Mouse (Mus musculus) layer of hippocampus, adult 2 months (tissue): ENCODE data around the gene Klhdc7a. TPM values are rescaled to one million over a fixed set of nuclear protein-coding genes. Genes with fewer than 3 reads are reported as not detected.

Experiments
- DNase-seq, 2 experiments: peaks; one replicate each; pipeline ENCODE4 v3.0.0; 2022; ENCODE audit warnings: low spot score in 2 of 2
- H3K27ac ChIP-seq: fragments of 200-600 bp; 2 replicates; pipeline ENCODE4 v1.8.1; 2022
- H3K4me3 ChIP-seq: fragments of 200-600 bp; 2 replicates; pipeline ENCODE4 v1.8.1; 2022; ENCODE audit warnings: mild to moderate bottlenecking
- CTCF ChIP-seq: fragments of 200-600 bp; conservative IDR thresholded peaks from 2 replicates; pipeline ENCODE4 v1.8.1; 2022; ENCODE audit warnings: antibody characterized with exemption, mild to moderate bottlenecking, moderate library complexity
- long read RNA-seq, 2 experiments: library from polyadenylated mRNA; stranded (forward); transcript quantifications; one replicate each; pipeline ENCODE4 v2.0.0; 2021; ENCODE audit warnings: borderline mapping rate in 2 of 2
- total RNA-seq, 2 experiments: library from RNA; stranded (reverse); gene quantifications; 2 replicates each; pipeline ENCODE4 v1.2.3; 2021

Klhdc7a gene
- total RNA-seq, result 1 to 10 TPM; 9.3 to 9.6 TPM
- long read RNA-seq, experiment 1, full-length matches to known transcripts, result 4 of 4 reads
- long read RNA-seq, experiment 1, partial matches to known transcripts, result 0 of 4 reads
- long read RNA-seq, experiment 1, other reads (novel, unspliced or antisense), result 0 of 4 reads
- long read RNA-seq, experiment 2, result 0 reads

GRCm38 (mm10) chr4:139967922-139968321 is at the start of gene Klhdc7a:
TSS of gene Klhdc7a (minus strand) at chr4:139968026.
- Histone ChIP-seq H3K4me3 (peak within 1 kb of the TSS; percentile 36), H3K27ac (peak within 1 kb of the TSS; percentile 79)
- no peak for TF ChIP-seq CTCF
- peak; percentile 58 to 70 for DNase-seq

- no peak for DNase-seq
Observed at GRCm38 (mm10) chr4:140015916-140016315, 48.1 kb upstream of the Klhdc7a start.

GRCm38 (mm10) chr4:140010728-140011470 is 43.1 kb upstream of the Klhdc7a start:
- no peak for DNase-seq
- Histone ChIP-seq H3K4me3 (no peak overlapping the region), H3K27ac (no peak overlapping the region)
- TF ChIP-seq CTCF, result peak; percentile 73

More at GRCm38 (mm10) chr4:140015916-140016315, 48.1 kb upstream of the Klhdc7a start:
- no peak overlapping the region for H3K27ac ChIP-seq
- TF ChIP-seq CTCF, result no peak
- no peak overlapping the region for H3K4me3 ChIP-seq

- no peak for DNase-seq
- Histone ChIP-seq H3K4me3 (peak overlapping the region; percentile 39; the same call in 1 of the 2 replicates), H3K27ac (no peak overlapping the region)
- TF ChIP-seq CTCF, result no peak
Observed at GRCm38 (mm10) chr4:140004932-140005331, 37.1 kb upstream of the Klhdc7a start.

- DNase-seq, result peak; percentile 36 to 51
- Histone ChIP-seq H3K27ac (no peak overlapping the region), H3K4me3 (peak overlapping the region; percentile 39)
- TF ChIP-seq CTCF, result no peak
Observed at GRCm38 (mm10) chr4:140004170-140004569, 36.3 kb upstream of the Klhdc7a start.

GRCm38 (mm10) chr4:140002069-140002468 is 34.2 kb upstream of the Klhdc7a start:
- Histone ChIP-seq H3K27ac (no peak overlapping the region), H3K4me3 (no peak overlapping the region)
- no peak for TF ChIP-seq CTCF
- no peak for DNase-seq

GRCm38 (mm10) chr4:140000911-140001310 is 33.1 kb upstream of the Klhdc7a start:
- no peak for DNase-seq
- Histone ChIP-seq H3K27ac (no peak overlapping the region), H3K4me3 (no peak overlapping the region)
- TF ChIP-seq CTCF, result no peak

GRCm38 (mm10) chr4:139999033-139999432 is 31.2 kb upstream of the Klhdc7a start:
- TF ChIP-seq CTCF, result no peak
- Histone ChIP-seq H3K4me3 (no peak overlapping the region), H3K27ac (no peak overlapping the region)
- DNase-seq, result no peak

GRCm38 (mm10) chr4:139995659-139996058 is 27.8 kb upstream of the Klhdc7a start:
- Histone ChIP-seq H3K27ac (no peak overlapping the region), H3K4me3 (no peak overlapping the region)
- DNase-seq, result no peak
- TF ChIP-seq CTCF, result no peak

GRCm38 (mm10) chr4:139993111-139993755 is 25.4 kb upstream of the Klhdc7a start:
- no peak for DNase-seq
- no peak for TF ChIP-seq CTCF
- H3K27ac ChIP-seq, result 0 out of 2 replicates have a peak overlapping the region, but pooled peaks have one; percentile 21
- H3K4me3 ChIP-seq, result no peak overlapping the region

- no peak overlapping the region for H3K27ac ChIP-seq
- no peak overlapping the region for H3K4me3 ChIP-seq
- TF ChIP-seq CTCF, result no peak
- DNase-seq, result no peak
Observed at GRCm38 (mm10) chr4:139986913-139987312, 19.1 kb upstream of the Klhdc7a start.

- Histone ChIP-seq H3K4me3 (no peak overlapping the region), H3K27ac (no peak overlapping the region)
- no peak for DNase-seq
- no peak for TF ChIP-seq CTCF
Observed at GRCm38 (mm10) chr4:139978716-139979115, 10.9 kb upstream of the Klhdc7a start.

- Histone ChIP-seq H3K27ac (no peak overlapping the region), H3K4me3 (no peak overlapping the region)
- no peak for TF ChIP-seq CTCF
- no peak for DNase-seq
Observed at GRCm38 (mm10) chr4:139977308-139977781, 9.5 kb upstream of the Klhdc7a start.
